Mouse (Mus musculus) stomach, embryonic 14.5 days (tissue): ENCODE measurements around the gene Zcchc17. TPM values are rescaled to one million over a fixed set of nuclear protein-coding genes. Genes with fewer than 3 reads are reported as not detected.

ENCODE experiments used
- ATAC-seq: fragments of 200-750 bp; cut with Nextera tagmentation; 2 replicates; pipeline ENCODE4 v1.8.0; 2017; ENCODE audit warnings: low read depth, moderate TSS enrichment; ENCODE audit not compliant: insufficient number of reproducible peaks, insufficient read depth, low FRiP score
- H3K27ac ChIP-seq: fragments of 300-500 bp; sonication (generic); 2 replicates; pipeline ENCODE4 v1.5.1; 2014; ENCODE audit warnings: mild to moderate bottlenecking, low read length, moderate library complexity, mixed read lengths
- H3K27me3 ChIP-seq: fragments of 300-500 bp; sonication (generic); 2 replicates; pipeline ENCODE4 v1.6.1; 2014; ENCODE audit warnings: low read length, control low read depth, mixed read lengths; ENCODE audit not compliant: control insufficient read depth, insufficient read depth
- H3K36me3 ChIP-seq: fragments of 300-500 bp; sonication (generic); 2 replicates; pipeline ENCODE4 v1.6.1; 2014; ENCODE audit warnings: mild to moderate bottlenecking, control low read depth, low read length, moderate library complexity, mixed read lengths; ENCODE audit not compliant: control insufficient read depth, insufficient read depth
- H3K4me1 ChIP-seq: fragments of 300-500 bp; sonication (generic); 2 replicates; pipeline ENCODE4 v1.6.1; 2014; ENCODE audit warnings: low read length, control low read depth, mixed read lengths; ENCODE audit not compliant: control insufficient read depth, insufficient read depth
- H3K4me2 ChIP-seq: fragments of 300-500 bp; sonication (generic); replicated peaks from 2 replicates; pipeline ENCODE4 v1.6.1; 2014; ENCODE audit warnings: low read depth, low read length, control low read depth
- H3K4me3 ChIP-seq: fragments of 300-500 bp; sonication (generic); 2 replicates; pipeline ENCODE4 v1.5.1; 2014; ENCODE audit warnings: low read depth, low read length, control low read depth
- H3K9ac ChIP-seq: fragments of 300-500 bp; sonication (generic); replicated peaks from 2 replicates; pipeline ENCODE4 v1.6.1; 2014; ENCODE audit warnings: low read depth, mild to moderate bottlenecking, control low read depth, low read length, moderate library complexity, mixed read lengths
- H3K9me3 ChIP-seq: fragments of 300-500 bp; sonication (generic); 2 replicates; pipeline ENCODE4 v1.6.1; 2016; ENCODE audit warnings: low read depth, low read length, control low read depth; ENCODE audit not compliant: control insufficient read depth
- WGBS: fragments of 180-500 bp; shearing (Covaris S2); extraction: QIAGEN DNeasy Blood & Tissue Kit; methylation state at CpG from one replicate; pipeline ENCODE4 v1.1.7; 2014; 5-methylcytosine and 5-hydroxymethylcytosine counted together
- polyA plus RNA-seq: library from polyadenylated mRNA; unstranded; fragments of >200 nt; fragmentation: Nextera tagmentation; extraction: Ambion mirVana; gene quantifications from 2 replicates; pipeline ENCODE4 v1.2.1, GENCODE M21; 2014

Zcchc17 gene
- polyA plus RNA-seq, 1 experiment from 2014 or later, result 71.2 TPM

GRCm38 (mm10) chr4:130292271-130292670, 67.5 kb downstream of the Zcchc17 start:
- WGBS, result 2% methylated on average over 4 of the region's 4 CpGs
- Histone ChIP-seq H3K27me3 (no peaks in the 10 kb centered on the region), H3K27ac (no peak overlapping the region), H3K4me1 (0 out of 2 replicates have a peak, but pooled peaks cover 2% of the 10 kb centered on the region), H3K36me3 (no peaks in the 10 kb centered on the region), H3K4me2 (no peak overlapping the region), H3K9me3 (no peaks in the 10 kb centered on the region), H3K4me3 (no peak overlapping the region), H3K9ac (no peak overlapping the region)
- peak; percentile 35; the same call in 1 of the 2 replicates for ATAC-seq

- H3K9ac ChIP-seq, result no peak overlapping the region
- no peaks in the 10 kb centered on the region for H3K9me3 ChIP-seq
- ATAC-seq, result no peak
- WGBS, result 77% methylated on average over 3 of the region's 3 CpGs
- H3K4me3 ChIP-seq, result no peak overlapping the region
- H3K27me3 ChIP-seq, result no peaks in the 10 kb centered on the region
- H3K4me2 ChIP-seq, result no peak overlapping the region
- H3K4me1 ChIP-seq, result no peaks in the 10 kb centered on the region
- no peak overlapping the region for H3K27ac ChIP-seq
- H3K36me3 ChIP-seq, result no peaks in the 10 kb centered on the region
Measured at GRCm38 (mm10) chr4:130289824-130290223, 69.9 kb downstream of the Zcchc17 start.

GRCm38 (mm10) chr4:130286531-130286930, 73.2 kb downstream of the Zcchc17 start:
- H3K9me3 ChIP-seq, result no peaks in the 10 kb centered on the region
- H3K4me3 ChIP-seq, result no peak overlapping the region
- no peak overlapping the region for H3K27ac ChIP-seq
- no peak overlapping the region for H3K4me2 ChIP-seq
- H3K36me3 ChIP-seq, result no peaks in the 10 kb centered on the region
- WGBS, result 53% methylated on average over 3 of the region's 3 CpGs
- ATAC-seq, result no peak
- H3K27me3 ChIP-seq, result no peaks in the 10 kb centered on the region
- H3K4me1 ChIP-seq, result no peaks in the 10 kb centered on the region
- H3K9ac ChIP-seq, result no peak overlapping the region

GRCm38 (mm10) chr4:130283826-130284225, 75.9 kb downstream of the Zcchc17 start:
- Histone ChIP-seq H3K4me2 (no peak overlapping the region), H3K9ac (no peak overlapping the region), H3K4me3 (no peak overlapping the region), H3K27ac (no peak overlapping the region), H3K27me3 (no peaks in the 10 kb centered on the region), H3K9me3 (no peaks in the 10 kb centered on the region), H3K36me3 (no peaks in the 10 kb centered on the region), H3K4me1 (no peaks in the 10 kb centered on the region)
- ATAC-seq, result no peak
- 82% methylated on average over 9 of the region's 9 CpGs for WGBS

- ATAC-seq, result no peak
- Histone ChIP-seq H3K27ac (no peak overlapping the region), H3K27me3 (no peaks in the 10 kb centered on the region), H3K9me3 (no peaks in the 10 kb centered on the region), H3K4me1 (no peaks in the 10 kb centered on the region), H3K4me2 (no peak overlapping the region), H3K4me3 (no peak overlapping the region), H3K9ac (no peak overlapping the region), H3K36me3 (no peaks in the 10 kb centered on the region)
- 66% methylated on average over 5 of the region's 5 CpGs for WGBS
Measured at GRCm38 (mm10) chr4:130282856-130283255, 76.9 kb downstream of the Zcchc17 start.

- H3K27me3 ChIP-seq, result 0 out of 2 replicates have a peak, but pooled peaks cover 2% of the 10 kb centered on the region
Measured at GRCm38 (mm10) chr4:130279105-130279504, 80.6 kb downstream of the Zcchc17 start, which contains the start of gene Serinc2. Serinc2 (minus strand) TSS chr4:130279205.

GRCm38 (mm10) chr4:130276573-130277176, 83.1 kb downstream of the Zcchc17 start:
- 65% methylated on average over 7 of the region's 7 CpGs for WGBS
- Histone ChIP-seq H3K4me3 (no peak overlapping the region), H3K9me3 (no peaks in the 10 kb centered on the region), H3K4me1 (peaks cover 11% of the 10 kb centered on the region; the same call in 1 of the 2 replicates), H3K36me3 (no peaks in the 10 kb centered on the region), H3K27me3 (0 out of 2 replicates have a peak, but pooled peaks cover 2% of the 10 kb centered on the region), H3K4me2 (no peak overlapping the region), H3K27ac (no peak overlapping the region), H3K9ac (no peak overlapping the region)
- no peak for ATAC-seq

More at GRCm38 (mm10) chr4:130279105-130279504, 80.6 kb downstream of the Zcchc17 start, which contains the start of gene Serinc2:
- no peak within 1 kb of the TSS for H3K4me2 ChIP-seq
- no peaks in the 10 kb centered on the region for H3K9me3 ChIP-seq
- H3K27ac ChIP-seq, result no peak within 1 kb of the TSS
- peaks cover 5% of the 10 kb centered on the region; the same call in 1 of the 2 replicates for H3K4me1 ChIP-seq
- H3K36me3 ChIP-seq, result no peaks in the 10 kb centered on the region
- no peak within 1 kb of the TSS for H3K9ac ChIP-seq
- WGBS, result 66% methylated on average over 2 of the region's 2 CpGs
- no peak within 1 kb of the TSS for H3K4me3 ChIP-seq
- no peak for ATAC-seq

- no peak for ATAC-seq
- Histone ChIP-seq H3K4me2 (peak overlapping the region; percentile 85; the same call in 1 of the 2 replicates), H3K4me3 (peak overlapping the region; percentile 56; the same call in 1 of the 2 replicates), H3K27me3 (0 out of 2 replicates have a peak, but pooled peaks cover 2% of the 10 kb centered on the region), H3K9ac (no peak overlapping the region), H3K4me1 (peaks cover 11% of the 10 kb centered on the region; the same call in 1 of the 2 replicates), H3K27ac (no peak overlapping the region), H3K9me3 (no peaks in the 10 kb centered on the region), H3K36me3 (no peaks in the 10 kb centered on the region)
- 52% methylated on average over 5 of the region's 5 CpGs for WGBS
Measured at GRCm38 (mm10) chr4:130275823-130276105, 84.0 kb downstream of the Zcchc17 start.
